Mouse (Mus musculus) stomach, postnatal 0 days (tissue): ENCODE measurements around the gene Pbx3.

Experiments
- CTCF ChIP-seq: IDR thresholded peaks from 2 replicates; pipeline ENCODE4 v1.5.1; 2016; ENCODE audit warnings: antibody characterized with exemption, low read depth, mild to moderate bottlenecking, moderate library complexity
- EP300 ChIP-seq: optimal IDR thresholded peaks from 2 replicates; pipeline ENCODE3; 2016; ENCODE audit warnings: antibody characterized with exemption

DNA sequence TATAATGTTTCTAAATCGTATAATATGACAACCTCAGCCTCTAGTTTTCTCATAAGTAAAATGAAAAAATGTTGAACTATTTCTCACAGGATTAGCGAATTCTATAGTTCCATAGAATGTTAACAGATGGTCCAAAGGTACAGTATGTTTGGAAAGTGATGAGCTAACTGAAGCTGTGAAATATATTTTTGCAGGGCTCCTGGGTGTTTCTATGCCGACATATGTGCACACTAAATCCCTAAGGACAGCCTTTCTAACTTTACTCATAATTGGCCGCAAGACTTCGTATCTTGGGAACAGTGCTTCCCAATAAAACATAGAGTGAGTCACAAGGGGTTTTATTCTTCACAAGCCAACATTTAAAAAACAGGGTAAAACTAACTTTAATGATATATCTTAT is 157.4 kb downstream of the Pbx3 start:
- no peak for TF ChIP-seq CTCF
- TF ChIP-seq EP300: no peak
